Mouse (Mus musculus) left cerebral cortex, postnatal 4 days (tissue): ENCODE results near the gene Itgb2. TPM values are rescaled to one million over a fixed set of nuclear protein-coding genes. Genes with fewer than 3 reads are reported as not detected.

Experiments used
- DNase-seq: peaks from one replicate; pipeline ENCODE4 v3.0.0-alpha.2; 2022
- intact Hi-C: fragments of 180-260 bp; cut with DNase I; formaldehyde crosslinking; loops from one replicate; pipeline ENCODE4 v1.15.1; 2025
- total RNA-seq, 2 experiments: library from RNA; stranded (reverse); gene quantifications; 2 replicates each; pipeline ENCODE4 v1.2.3; 2021

Gene Itgb2
- total RNA-seq, 2 experiments from 2014 or later = 1.7 to 2.2 TPM

DNA sequence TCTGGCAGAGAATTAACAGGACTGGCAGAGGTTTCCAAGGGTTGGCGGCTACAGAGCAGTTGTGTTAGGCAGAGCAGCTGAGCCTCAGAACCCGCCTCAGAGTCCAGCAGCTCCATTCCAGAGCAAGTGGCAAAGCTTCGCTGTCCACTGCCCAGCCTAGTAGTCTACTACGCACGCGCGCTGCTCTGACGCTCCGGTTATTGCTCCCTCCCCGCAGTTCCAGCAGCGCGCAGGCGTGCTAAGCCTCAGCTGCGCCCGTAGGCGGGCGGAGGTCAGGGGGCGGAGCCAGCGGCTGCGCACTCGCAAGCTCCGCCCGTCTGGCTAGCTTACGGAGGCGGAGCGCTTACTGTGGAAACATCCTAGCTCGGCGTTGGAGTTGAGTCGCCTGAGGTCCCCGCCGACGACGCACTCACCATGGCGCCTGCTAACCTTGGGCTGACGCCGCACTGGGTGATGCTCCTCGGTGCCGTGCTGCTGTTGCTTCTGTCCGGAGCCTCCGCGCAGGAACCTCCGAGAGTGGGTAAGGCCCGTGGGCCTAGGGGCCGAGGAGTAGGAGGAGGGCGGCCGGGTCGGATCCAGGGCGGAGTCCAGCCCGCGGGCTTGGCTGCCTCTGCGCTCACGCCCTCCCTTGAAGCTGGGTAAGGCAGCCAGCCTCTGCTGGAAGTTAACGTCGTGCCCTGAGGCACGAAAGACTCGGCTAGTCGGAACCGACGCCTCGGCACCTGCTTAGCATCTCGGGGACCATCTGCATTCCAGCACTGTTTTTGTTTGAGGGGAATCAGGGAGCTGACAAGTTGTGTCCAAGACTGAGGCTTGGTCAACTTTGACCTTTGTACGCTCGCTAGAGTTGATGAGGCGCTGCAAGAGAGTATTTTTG, 51.6 kb downstream of the Itgb2 start, which contains the start of gene Pttg1ip:
Gene Pttg1ip, plus strand, starts transcription at position 313 of the 877 bp plus-strand sequence.
- DNase-seq = peak; percentile 98
- intact Hi-C loops = no loop called here

DNA sequence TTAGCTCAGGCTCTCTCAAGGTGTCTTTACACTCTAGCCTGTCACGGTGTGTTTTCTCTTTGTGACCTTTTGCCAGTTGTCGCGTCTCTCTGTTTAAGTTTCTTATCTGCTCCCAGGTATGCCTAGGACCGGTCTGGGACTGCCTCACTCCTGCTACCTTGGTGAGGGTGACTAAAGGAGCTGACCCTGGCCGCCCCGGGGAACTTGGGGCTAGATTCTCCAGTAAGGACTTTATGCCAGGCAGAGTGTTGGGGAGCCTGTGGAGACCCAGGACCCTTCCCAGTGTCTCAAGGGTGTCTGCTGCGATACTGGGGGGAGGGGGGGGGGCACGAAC, 52.2 kb downstream of the Itgb2 start:
- DNase-seq = no peak
- intact Hi-C loops = no loop called here

DNA sequence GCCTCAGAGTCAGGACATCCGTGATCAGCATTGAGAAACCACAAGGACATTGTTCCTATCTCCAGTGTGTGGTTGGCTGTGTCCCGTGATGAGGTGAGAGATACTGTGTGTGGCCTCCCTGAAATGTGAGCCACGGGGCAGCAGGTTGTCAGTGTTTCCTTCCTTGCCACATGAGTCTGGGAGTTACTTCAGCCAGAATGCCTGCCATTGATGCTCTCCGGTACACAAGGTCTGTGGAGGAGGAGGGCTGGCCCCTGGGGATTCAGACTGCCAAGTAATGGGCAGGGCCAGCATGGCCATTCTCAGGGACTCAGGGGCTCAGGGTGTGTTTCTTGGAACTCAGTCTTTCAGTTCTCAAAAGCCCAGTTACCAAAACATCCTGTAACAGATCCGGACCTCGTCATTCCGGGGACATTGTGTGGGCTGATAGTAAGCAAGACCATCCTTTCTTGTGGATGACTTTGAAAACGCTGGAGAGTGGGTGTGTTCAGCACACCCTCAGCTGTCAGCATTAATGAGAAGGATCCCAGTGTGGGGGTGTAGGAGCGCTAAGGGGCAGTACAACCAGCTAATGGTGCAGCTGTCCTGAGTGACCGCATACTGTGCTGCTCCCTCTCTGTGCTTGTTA, 53.9 kb downstream of the Itgb2 start:
- no peak for DNase-seq
- intact Hi-C loops = no loop called here

DNA sequence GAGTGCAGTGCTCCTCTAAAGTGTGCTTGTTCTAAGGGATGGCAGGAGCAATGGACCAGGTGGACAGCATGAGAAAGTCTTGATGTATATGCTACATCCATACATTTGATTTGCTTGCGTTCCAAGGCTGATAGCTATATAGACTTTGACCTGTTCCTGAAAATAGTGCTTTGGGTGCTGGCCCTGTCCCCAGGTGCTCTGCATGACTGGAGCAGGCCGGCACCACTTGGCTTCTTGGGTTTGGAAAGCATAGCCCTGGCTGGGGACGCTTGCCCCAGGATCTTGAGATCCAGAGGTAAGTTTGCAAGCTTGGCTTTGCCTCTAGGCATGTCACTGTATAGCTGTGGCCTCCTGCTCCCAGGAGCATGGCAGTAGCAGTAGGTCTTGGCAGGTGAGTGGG, 56.6 kb downstream of the Itgb2 start:
- intact Hi-C loops = no loop called here
- DNase-seq = no peak

DNA sequence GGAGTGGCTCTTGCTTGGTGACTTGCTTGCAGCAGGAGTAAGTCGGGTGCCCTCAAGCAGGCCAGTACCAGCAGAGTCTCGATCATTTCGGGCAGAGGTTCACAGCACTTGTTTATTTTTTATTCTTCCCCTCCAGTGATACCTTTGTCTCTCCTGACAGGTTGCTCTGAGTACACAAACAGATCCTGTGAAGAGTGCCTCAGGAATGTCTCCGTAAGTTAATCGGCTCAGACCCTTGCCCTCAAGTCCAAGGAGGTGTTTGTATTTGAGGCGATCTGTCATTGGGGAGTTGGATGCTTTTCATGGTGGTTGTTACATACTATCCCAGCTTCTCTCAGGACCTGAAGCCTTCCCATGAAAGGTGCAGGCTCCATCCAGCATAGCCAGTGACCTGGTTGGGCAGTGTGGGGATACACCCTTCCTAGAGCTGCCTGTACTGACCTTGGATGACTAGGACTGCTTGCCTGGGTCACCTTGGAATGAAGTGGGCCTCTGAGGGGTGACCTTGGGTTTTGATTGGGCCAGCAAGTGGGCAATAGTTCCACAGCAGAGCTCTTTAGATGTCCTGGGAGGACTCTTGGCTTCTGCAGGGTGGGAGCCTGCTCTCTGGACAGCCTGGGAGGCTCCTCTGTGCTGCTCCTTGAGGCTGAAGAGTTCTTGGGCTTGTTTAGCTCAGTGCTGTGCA, 57.2 kb downstream of the Itgb2 start:
- DNase-seq = no peak
- intact Hi-C loops = no loop called here

DNA sequence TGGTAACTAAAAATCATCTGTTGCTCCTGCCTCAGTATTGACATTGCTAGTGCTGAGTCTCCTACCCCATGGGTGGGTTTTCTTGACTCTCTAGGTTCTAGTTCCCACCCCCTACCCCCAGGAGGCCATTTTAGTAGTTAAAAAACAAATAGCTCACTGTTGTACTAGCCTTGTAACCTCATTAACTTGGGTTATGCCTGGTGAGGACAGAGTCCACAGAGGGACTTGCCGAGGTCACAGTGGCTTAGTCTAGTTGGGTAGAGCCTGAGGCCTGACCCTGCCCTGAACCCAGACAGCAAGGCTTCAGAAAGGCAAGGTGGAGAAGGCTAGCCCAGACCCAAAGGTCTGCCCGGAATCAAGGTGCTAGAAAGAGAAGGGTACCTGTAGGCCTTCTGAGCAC, 58.0 kb downstream of the Itgb2 start:
- intact Hi-C loops = no loop called here
- DNase-seq = no peak

DNA sequence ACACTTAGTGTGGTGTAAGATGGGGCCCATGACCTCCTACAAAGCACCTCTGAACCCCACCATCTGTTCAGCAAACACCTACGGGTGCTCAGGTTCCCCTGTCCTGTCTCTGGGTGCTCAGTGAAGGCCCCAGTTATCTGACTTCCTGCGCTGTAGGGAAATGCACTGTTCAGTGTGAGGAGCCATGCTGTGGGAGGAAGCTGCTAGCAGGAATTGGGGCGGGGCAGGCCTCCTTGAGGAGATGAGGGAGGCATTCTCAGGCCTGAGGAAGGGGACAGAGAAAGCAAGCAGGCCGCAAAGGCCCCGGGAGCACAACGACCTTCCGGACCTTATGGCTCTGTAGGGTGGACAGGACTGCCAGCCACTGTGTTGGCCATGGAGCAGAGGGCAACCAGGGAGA, 59.1 kb downstream of the Itgb2 start:
- no peak for DNase-seq
- intact Hi-C loops = no loop called here

DNA sequence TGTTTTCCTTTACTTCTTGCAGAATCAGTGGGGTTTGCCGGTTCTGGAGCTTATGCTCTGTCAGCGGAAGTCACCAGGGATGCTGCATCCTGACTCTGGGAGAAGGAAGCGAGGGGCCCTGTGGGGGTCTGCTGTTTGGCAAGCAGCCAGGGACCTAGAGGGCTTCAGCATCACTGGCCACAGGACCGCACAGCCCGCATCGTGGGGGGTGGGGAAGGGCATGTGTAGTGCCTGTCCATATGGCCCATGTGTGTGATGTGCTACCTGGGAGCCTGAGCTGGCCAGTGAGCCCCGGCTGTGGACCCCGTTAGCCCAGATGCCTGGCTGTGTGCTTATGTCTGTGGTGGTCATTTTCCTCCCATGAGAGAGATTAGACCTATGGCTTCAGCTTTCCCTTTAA, 59.7 kb downstream of the Itgb2 start:
- peak; percentile 33 for DNase-seq
- intact Hi-C loops = no loop called here

DNA sequence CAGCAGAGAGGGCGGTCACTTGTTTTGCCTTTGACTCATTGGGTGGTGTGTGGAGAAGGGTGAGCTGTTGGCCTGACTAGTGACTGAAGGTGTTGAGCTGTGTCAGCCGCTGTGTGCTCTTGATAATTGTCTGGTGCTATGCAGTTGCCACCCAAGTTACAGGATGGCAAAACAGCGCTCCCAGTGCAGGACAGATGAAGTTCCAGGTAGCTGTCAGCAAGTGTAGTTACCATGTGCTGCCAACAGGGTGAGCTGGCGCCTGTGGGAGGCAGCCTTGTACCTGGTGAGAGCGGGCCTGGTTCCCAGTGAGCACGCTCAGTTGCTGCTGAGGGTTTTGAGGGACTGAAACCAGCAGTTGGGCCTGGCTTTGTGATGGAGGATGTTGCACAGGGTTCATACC, 60.8 kb downstream of the Itgb2 start:
- DNase-seq = peak; percentile 36
- intact Hi-C loops = no loop called here

DNA sequence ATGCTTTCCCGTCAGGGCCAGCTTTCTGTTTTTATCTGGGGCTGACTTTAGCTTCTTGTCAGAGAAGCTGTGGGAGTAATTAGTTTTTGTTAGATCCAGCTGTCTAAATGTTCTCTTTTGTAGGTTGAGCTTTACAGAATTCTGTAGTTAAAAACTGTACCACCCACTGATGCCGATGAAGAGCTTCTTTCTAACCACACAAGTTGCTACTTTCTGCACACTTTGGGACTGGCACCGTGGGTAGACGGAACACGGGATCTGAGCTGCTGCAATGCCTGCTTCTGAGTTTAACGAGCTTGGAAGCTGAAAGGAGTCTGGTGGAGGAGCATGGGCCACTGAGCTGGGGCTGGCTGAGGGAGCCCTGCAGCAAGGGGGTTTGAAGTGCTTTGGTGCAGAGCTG, 61.5 kb downstream of the Itgb2 start:
- DNase-seq = no peak
- intact Hi-C loops = no loop called here

DNA sequence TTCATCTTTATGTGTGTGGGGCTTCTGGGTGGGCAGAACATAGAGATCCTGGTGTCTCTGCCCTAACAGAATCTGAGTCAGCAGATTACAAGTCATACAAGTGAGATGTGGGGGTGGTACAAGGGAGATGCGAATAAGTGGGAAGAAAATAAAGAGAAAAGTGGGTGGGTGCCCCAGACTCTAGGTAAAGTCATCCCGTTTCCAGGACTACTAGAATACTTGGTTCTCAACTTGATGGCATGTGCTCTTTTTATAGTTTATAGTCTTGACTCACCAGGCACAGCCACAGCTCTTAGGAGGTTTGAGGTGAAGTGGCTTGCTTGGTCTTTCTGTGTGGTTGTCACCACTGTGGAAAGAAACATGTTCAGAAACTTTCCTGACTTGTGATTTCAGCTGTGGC, 66.0 kb downstream of the Itgb2 start:
- no peak for DNase-seq
- intact Hi-C loops = no loop called here

- no peak for DNase-seq
- intact Hi-C loops = no loop called here
These were observed 73.0 kb downstream of the Itgb2 start for GRCm38 (mm10) chr10:77603021-77603420.

DNA sequence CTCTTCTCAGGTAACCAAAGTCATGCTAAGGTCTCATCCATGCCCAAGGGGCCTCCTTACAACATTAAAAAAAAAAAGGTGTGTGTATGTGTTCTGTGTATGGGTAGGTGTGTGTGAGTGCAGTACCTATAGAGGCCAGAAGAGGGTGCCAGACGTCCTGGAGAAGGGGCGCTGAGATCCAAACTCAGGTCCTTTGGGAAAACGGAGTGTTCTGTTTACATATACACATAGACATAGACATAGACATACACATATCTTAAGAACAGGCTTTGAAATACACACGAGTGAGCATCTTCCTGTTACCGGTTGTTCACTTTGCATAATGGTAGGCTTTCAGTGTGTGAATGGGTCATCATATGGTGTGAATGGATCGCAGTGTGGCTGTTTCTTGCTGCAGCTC, 74.1 kb downstream of the Itgb2 start:
- intact Hi-C loops = no loop called here
- no peak for DNase-seq

- no peak for DNase-seq
- intact Hi-C loops = no loop called here
These were observed 74.9 kb downstream of the Itgb2 start for GRCm38 (mm10) chr10:77604958-77605357.

DNA sequence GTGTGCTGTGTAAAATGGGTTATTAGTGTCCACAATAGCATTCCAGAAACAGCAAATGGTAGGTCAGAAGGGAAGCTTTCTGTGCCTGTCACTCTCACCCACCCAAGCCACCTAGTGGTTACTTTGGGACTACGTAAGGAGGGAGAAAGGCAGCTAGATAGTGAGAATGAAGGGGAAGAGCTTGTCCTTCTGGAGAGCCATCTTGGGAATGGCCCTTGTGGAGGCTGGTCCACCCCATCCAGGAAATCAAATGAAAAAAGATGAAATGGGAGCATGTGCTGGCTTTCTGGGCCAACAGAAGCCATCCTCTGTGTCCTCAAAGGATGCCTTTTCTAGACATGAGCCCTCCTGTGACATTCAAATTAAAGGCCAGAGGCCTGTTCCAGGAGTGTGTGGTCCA, 75.3 kb downstream of the Itgb2 start:
- intact Hi-C loops = no loop called here

DNA sequence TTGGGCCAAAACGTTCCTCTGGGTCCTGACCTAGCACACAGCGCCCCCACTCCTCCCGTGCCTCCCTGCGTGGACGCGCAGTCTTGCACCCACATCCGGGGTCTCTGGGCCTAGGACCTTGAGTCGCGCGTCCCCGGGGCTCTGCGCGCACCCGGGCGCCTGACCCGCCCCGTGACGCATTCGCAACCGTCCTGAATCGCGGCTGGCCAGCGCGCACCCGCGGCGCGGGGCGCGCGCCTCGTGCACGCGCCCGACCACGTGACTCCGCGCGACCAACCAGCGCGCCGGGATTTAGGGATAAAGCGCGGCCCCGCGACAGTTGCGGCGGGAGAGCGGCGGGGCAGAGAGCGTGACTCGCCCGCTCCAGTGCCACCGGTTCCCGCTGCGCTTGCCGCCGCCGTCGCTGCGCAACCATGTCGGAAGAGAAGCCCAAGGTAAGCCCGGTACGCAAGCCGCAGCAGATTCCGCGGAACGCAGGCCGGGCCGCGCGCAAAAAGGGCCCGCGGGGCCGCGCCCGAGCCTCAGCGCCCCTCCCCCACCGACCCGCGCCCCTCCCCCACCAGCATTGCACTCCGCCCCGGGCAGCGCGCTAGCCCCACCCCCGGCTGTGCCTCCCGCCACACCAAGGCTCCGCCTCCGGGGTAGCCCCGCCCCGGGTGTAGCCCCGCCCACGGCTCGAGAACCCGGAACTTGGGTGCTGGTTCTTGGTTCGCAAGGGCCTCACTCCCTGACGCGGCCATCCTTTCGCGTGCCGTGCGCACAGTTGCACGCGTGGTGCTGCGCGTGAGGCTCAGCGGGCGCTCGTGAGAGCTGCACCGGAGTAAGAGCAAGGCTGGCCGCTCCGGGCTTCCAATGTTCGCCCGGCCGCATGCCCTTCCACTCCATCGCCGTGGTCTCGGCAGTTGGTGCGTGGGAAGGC, 76.1 kb downstream of the Itgb2 start, which contains the start of the genes Sumo3 and Gm49325:
Gene Sumo3, plus strand, starts transcription at position 190 of the 919 bp plus-strand sequence.
Gene Gm49325, plus strand, starts transcription at position 290 of the 919 bp plus-strand sequence.
- intact Hi-C loops = no loop called here
- DNase-seq = peak; percentile 96

More for the DNA sequence above, 75.3 kb downstream of the Itgb2 start:
- DNase-seq = no peak

DNA sequence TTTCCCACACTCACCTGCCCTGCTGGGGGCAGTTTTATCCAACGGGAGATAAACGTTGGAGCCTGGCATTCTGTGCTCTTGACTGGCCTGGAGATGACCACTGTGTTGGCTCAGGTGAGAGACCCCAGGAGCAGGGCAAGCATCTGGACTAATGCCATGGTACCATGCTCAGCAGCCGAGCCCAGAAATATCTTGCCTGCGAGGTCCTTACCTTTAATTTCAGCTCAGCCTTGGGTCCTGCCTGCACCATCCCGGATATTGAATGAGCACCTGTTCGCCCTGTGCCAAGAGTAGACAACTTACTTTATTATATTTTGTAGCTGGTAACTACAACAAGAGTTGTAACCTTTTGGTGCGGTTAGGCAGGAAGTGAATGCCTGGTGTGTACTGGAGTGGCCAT, 76.8 kb downstream of the Itgb2 start:
- intact Hi-C loops = no loop called here
- DNase-seq = no peak

GRCm38 (mm10) chr10:77607441-77607840, 77.4 kb downstream of the Itgb2 start:
- DNase-seq = no peak
- intact Hi-C loops = no loop called here

GRCm38 (mm10) chr10:77608589-77608988, 78.5 kb downstream of the Itgb2 start:
- intact Hi-C loops = no loop called here
- no peak for DNase-seq

- intact Hi-C loops = no loop called here
- peak; percentile 65 for DNase-seq
These were observed 80.3 kb downstream of the Itgb2 start for GRCm38 (mm10) chr10:77610221-77610961.
